Mouse (Mus musculus) testis, adult 2 months (tissue): ENCODE results near the gene Ogfod2. TPM values are rescaled to one million over a fixed set of nuclear protein-coding genes. Genes with fewer than 3 reads are reported as not detected.

Experiments
- H3K27ac ChIP-seq: fragments of 200-500 bp; 2 replicates; pipeline ENCODE4 v1.5.1; 2012; ENCODE audit warnings: low read depth, low read length; ENCODE audit not compliant: control insufficient read depth, insufficient read depth
- H3K27me3 ChIP-seq: fragments of 200-500 bp; 2 replicates; pipeline ENCODE4 v1.6.1; 2012; ENCODE audit warnings: mild to moderate bottlenecking, low read length, moderate library complexity; ENCODE audit not compliant: control insufficient read depth, insufficient read depth
- H3K36me3 ChIP-seq: fragments of 200-500 bp; 2 replicates; pipeline ENCODE4 v1.6.1; 2012; ENCODE audit warnings: mild to moderate bottlenecking, low read length; ENCODE audit not compliant: control insufficient read depth, insufficient read depth
- H3K4me1 ChIP-seq: fragments of 200-500 bp; 2 replicates; pipeline ENCODE4 v1.6.1; 2012; ENCODE audit warnings: low read length; ENCODE audit not compliant: control insufficient read depth, insufficient read depth
- H3K4me3 ChIP-seq: fragments of 200-500 bp; 2 replicates; pipeline ENCODE4 v1.5.1; 2012; ENCODE audit warnings: low read depth, mild to moderate bottlenecking, low read length, moderate library complexity, mixed read lengths; ENCODE audit not compliant: control insufficient read depth
- CTCF ChIP-seq: fragments of 200-500 bp; IDR thresholded peaks from 2 replicates; pipeline ENCODE4 v1.5.1; 2012; ENCODE audit warnings: low read depth, mild to moderate bottlenecking, inconsistent platforms, low read length, moderate library complexity; ENCODE audit not compliant: control insufficient read depth, insufficient read depth, insufficient replicate concordance
- POLR2A ChIP-seq: fragments of 200-500 bp; IDR thresholded peaks from 2 replicates; pipeline ENCODE4 v1.6.1; 2012; ENCODE audit warnings: low read depth, mild to moderate bottlenecking, inconsistent platforms, low read length, moderate library complexity; ENCODE audit not compliant: control insufficient read depth
- polyA plus RNA-seq: library from polyadenylated mRNA; depleted of rRNA; stranded (reverse); fragments of >200 nt; gene quantifications from 2 replicates; pipeline ENCODE4 v1.2.3, GENCODE M21; 2012

Gene Ogfod2
- polyA plus RNA-seq, 1 experiment = 50.9 TPM

DNA sequence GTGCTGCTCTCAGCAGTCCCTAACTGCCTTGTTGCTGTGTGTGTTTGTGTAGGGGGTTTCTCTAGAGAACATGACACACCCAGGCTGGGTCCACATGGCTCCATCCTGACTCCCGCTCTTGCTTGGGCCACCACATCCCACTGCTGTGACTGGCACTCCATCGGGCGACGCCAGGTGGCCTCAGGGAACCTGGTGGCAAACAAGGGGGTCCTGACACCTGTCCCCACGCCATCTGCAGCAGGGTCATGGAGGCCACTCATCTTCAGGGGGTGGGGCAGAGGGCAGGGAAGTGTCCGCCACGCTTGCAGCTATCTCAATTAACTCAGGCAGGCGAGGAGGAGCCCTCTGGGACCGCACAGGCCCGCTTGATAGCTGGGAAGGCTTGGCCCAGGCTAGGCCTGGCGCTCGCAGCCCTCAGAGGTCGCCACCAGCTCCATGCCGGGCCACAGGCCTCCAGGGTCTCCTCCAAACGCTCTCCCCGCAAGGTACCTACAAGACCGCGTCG, 17.0 kb upstream of the Ogfod2 start:
- H3K27me3 ChIP-seq = no peaks in the 10 kb centered on the region
- H3K36me3 ChIP-seq = no peaks in the 10 kb centered on the region
- TF ChIP-seq POLR2A (no peak), CTCF (no peak)
- peaks cover 20% of the 10 kb centered on the region for H3K4me1 ChIP-seq
- H3K27ac ChIP-seq = peak overlapping the region; percentile 60
- H3K4me3 ChIP-seq = peak overlapping the region; percentile 99

GRCm38 (mm10) chr5:124095596-124096232, 16.4 kb upstream of the Ogfod2 start, which contains the start of gene Abcb9:
Gene Abcb9, minus strand, starts transcription at chr5:124095798.
- Histone ChIP-seq H3K4me1 (peaks cover 19% of the 10 kb centered on the region), H3K27ac (peak within 1 kb of the TSS; percentile 60)
- TF ChIP-seq CTCF = no peak
- TF ChIP-seq POLR2A = peak; percentile 63; the same call in 1 of the 2 replicates

DNA sequence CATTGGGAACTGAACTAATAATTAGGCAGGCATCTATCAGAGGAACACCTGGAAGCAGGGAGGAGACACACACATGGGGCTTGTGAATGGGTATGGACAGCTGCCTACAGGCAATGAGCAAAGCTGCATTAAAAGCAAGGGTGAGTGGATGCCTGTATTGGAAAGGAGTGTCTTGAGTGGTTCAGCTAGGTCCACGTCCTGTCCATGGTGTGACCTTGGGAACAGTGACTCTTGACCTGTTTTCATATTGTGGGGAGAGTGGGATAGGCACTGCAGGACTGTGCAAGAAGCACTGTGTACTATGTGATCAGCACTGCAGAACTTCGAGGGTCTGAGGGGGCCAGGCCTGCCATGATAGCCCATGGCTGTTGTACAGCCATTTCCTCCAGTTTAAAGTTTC, 13.2 kb upstream of the Ogfod2 start:
- Histone ChIP-seq H3K36me3 (no peaks in the 10 kb centered on the region), H3K4me1 (peaks cover 19% of the 10 kb centered on the region), H3K4me3 (no peak overlapping the region), H3K27ac (no peak overlapping the region), H3K27me3 (no peaks in the 10 kb centered on the region)
- TF ChIP-seq POLR2A = no peak
- no peak for TF ChIP-seq CTCF

More at GRCm38 (mm10) chr5:124095596-124096232, 16.4 kb upstream of the Ogfod2 start, which contains the start of gene Abcb9:
- no peaks in the 10 kb centered on the region for H3K27me3 ChIP-seq
- H3K4me3 ChIP-seq = peak within 1 kb of the TSS; percentile 99
- no peaks in the 10 kb centered on the region for H3K36me3 ChIP-seq

- Histone ChIP-seq H3K27ac (no peak overlapping the region), H3K4me3 (no peak overlapping the region), H3K36me3 (no peaks in the 10 kb centered on the region), H3K27me3 (no peaks in the 10 kb centered on the region), H3K4me1 (peaks cover 8% of the 10 kb centered on the region)
- TF ChIP-seq POLR2A (no peak), CTCF (no peak)
These were observed 11.7 kb upstream of the Ogfod2 start for GRCm38 (mm10) chr5:124100128-124101044.

DNA sequence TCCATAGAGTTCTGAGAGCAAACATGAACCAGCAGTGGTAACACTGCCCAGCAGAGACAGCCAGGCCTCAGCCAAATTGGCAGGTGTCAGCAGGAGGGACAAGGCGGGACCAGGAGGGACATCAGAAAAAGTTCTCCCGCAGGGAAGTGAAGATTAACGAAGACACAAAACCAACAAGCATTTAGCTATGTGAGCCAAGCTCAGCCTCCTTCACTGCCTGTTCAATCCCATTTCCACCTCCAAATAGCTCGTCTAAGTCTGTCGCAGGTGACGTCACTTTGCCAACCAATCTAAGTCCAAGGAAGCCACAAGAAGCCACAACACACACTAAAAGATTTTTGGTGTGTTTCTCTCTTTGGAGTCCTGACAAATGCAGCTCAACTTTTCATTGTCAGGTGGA, 9.8 kb upstream of the Ogfod2 start:
- H3K27me3 ChIP-seq = no peaks in the 10 kb centered on the region
- H3K4me1 ChIP-seq = no peaks in the 10 kb centered on the region
- H3K36me3 ChIP-seq = no peaks in the 10 kb centered on the region
- TF ChIP-seq CTCF (no peak), POLR2A (no peak)
- H3K4me3 ChIP-seq = no peak overlapping the region
- no peak overlapping the region for H3K27ac ChIP-seq

DNA sequence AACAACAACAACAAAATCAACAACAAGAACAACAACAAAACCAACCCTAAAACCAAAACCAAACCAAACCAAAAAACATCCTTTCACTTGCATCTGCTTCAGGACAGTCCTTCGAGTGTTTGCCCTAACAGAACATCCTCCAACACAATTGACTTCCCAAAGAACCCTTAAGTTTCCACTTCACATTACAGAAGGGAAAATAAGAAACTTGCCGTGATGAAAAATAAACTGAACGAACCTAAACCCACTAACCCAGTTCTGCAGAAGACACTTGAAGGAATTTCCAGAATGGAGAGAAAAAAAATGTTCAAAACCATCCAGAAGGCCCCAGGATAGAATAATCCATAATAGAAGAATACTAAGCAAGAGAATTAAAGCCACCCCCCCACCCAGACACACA, 9.1 kb upstream of the Ogfod2 start:
- Histone ChIP-seq H3K36me3 (no peaks in the 10 kb centered on the region), H3K4me1 (no peaks in the 10 kb centered on the region), H3K27me3 (no peaks in the 10 kb centered on the region), H3K27ac (no peak overlapping the region), H3K4me3 (no peak overlapping the region)
- TF ChIP-seq POLR2A (no peak), CTCF (no peak)

- no peak overlapping the region for H3K4me3 ChIP-seq
- no peak overlapping the region for H3K27ac ChIP-seq
- H3K27me3 ChIP-seq = no peaks in the 10 kb centered on the region
- no peaks in the 10 kb centered on the region for H3K4me1 ChIP-seq
- no peak for TF ChIP-seq CTCF
- no peak for TF ChIP-seq POLR2A
- H3K36me3 ChIP-seq = no peaks in the 10 kb centered on the region
These were observed 8.5 kb upstream of the Ogfod2 start for GRCm38 (mm10) chr5:124103552-124103951.
